Mouse (Mus musculus): ENCODE measurements at regions not wholly inside any gene's neighbourhood (a gene's known extent, or its start where the extent isn't known, plus 50 kb on each side); places are given as distances from the start of the nearest gene placed in this dataset.

- Histone ChIP-seq H3K36me3 (ENCODE audit: control insufficient read depth, insufficient read depth) (no peaks in the 10 kb centered on the region), H3K27me3 (ENCODE audit: control insufficient read depth, insufficient read depth, insufficient read length) (no peaks in the 10 kb centered on the region), H3K4me2 (ENCODE audit: low read depth) (peak overlapping the region; percentile 97), H3K79me2 (ENCODE audit: control insufficient read depth, insufficient read depth) (no peaks in the 10 kb centered on the region), H3K4me3 (peak overlapping the region; percentile 37), H3ac (ENCODE audit: control insufficient read depth, insufficient read length) (peak overlapping the region; percentile 19)
- no peak for TF ChIP-seq MYOG (IDR thresholded peaks at IDR 0.05; ENCODE audit: control insufficient read depth in 1 of 3, insufficient read depth in 1 of 3, insufficient read length in 2 of 3, low read depth in 2 of 3)
- TF ChIP-seq SRF (IDR thresholded peaks at IDR 0.05; ENCODE audit: control insufficient read depth, insufficient read length, low read depth): no peak
- TF ChIP-seq CEBPB (IDR thresholded peaks at IDR 0.05; ENCODE audit: insufficient read depth, poor library complexity, severe bottlenecking): no peak
- no peak for TF ChIP-seq E2F4 (IDR thresholded peaks at IDR 0.05; ENCODE audit: insufficient read depth)
- no peak for TF ChIP-seq REST (IDR thresholded peaks at IDR 0.05; ENCODE audit: insufficient read depth, insufficient read length)
- no peak for TF ChIP-seq MAX (IDR thresholded peaks at IDR 0.05; ENCODE audit: low read depth)
- TF ChIP-seq MYOD1 (IDR thresholded peaks at IDR 0.05; ENCODE audit: control insufficient read depth in 1 of 3, insufficient read length in 2 of 3, low read depth in 2 of 3): no peak
- no peak for TF ChIP-seq USF1 (IDR thresholded peaks at IDR 0.05; ENCODE audit: low read depth)
- no peak for TF ChIP-seq TCF3 (IDR thresholded peaks at IDR 0.05; ENCODE audit: insufficient read length, low read depth)
- no peak for TF ChIP-seq TCF12 (IDR thresholded peaks at IDR 0.05; ENCODE audit: insufficient read depth, poor library complexity, severe bottlenecking)
- TF ChIP-seq POLR2AphosphoS2 (IDR thresholded peaks at IDR 0.05; ENCODE audit: insufficient read length, low read depth): no peak
- TF ChIP-seq POLR2A (IDR thresholded peaks at IDR 0.05; ENCODE audit: insufficient read length, low read depth): no peak
These were observed 228.4 kb upstream of the Tprg start for GRCm38 (mm10) chr16:25058051-25058747.

GRCm38 (mm10) chr16:25058812-25059501 is 227.7 kb upstream of the Tprg start:
- Histone ChIP-seq H3K27me3 (ENCODE audit: control insufficient read depth, insufficient read depth, insufficient read length) (no peaks in the 10 kb centered on the region), H3K4me3 (peak overlapping the region; percentile 37), H3ac (ENCODE audit: control insufficient read depth, insufficient read length) (peak overlapping the region; percentile 19), H3K36me3 (ENCODE audit: control insufficient read depth, insufficient read depth) (no peaks in the 10 kb centered on the region), H3K79me2 (ENCODE audit: control insufficient read depth, insufficient read depth) (no peaks in the 10 kb centered on the region), H3K4me2 (ENCODE audit: low read depth) (peak overlapping the region; percentile 97)
- TF ChIP-seq POLR2A (IDR thresholded peaks at IDR 0.05; ENCODE audit: insufficient read length, low read depth) (peak; percentile 50), MYOG (IDR thresholded peaks at IDR 0.05; ENCODE audit: control insufficient read depth in 1 of 3, insufficient read depth in 1 of 3, insufficient read length in 2 of 3, low read depth in 2 of 3) (no peak), E2F4 (IDR thresholded peaks at IDR 0.05; ENCODE audit: insufficient read depth) (peak; percentile 65), MYOD1 (IDR thresholded peaks at IDR 0.05; ENCODE audit: control insufficient read depth in 1 of 3, insufficient read length in 2 of 3, low read depth in 2 of 3) (peak; percentile 59 to 84 (median 66))

- Histone ChIP-seq H3K4me3 (peak overlapping the region; percentile 37), H3K36me3 (ENCODE audit: control insufficient read depth, insufficient read depth) (no peaks in the 10 kb centered on the region), H3ac (ENCODE audit: control insufficient read depth, insufficient read length) (peak overlapping the region; percentile 19), H3K4me2 (ENCODE audit: low read depth) (peak overlapping the region; percentile 97), H3K27me3 (ENCODE audit: control insufficient read depth, insufficient read depth, insufficient read length) (no peaks in the 10 kb centered on the region), H3K79me2 (ENCODE audit: control insufficient read depth, insufficient read depth) (no peaks in the 10 kb centered on the region)
- TF ChIP-seq REST (IDR thresholded peaks at IDR 0.05; ENCODE audit: insufficient read depth, insufficient read length) (no peak), POLR2A (IDR thresholded peaks at IDR 0.05; ENCODE audit: insufficient read length, low read depth) (peak; percentile 49), SRF (IDR thresholded peaks at IDR 0.05; ENCODE audit: control insufficient read depth, insufficient read length, low read depth) (no peak), USF1 (IDR thresholded peaks at IDR 0.05; ENCODE audit: low read depth) (no peak), TCF12 (IDR thresholded peaks at IDR 0.05; ENCODE audit: insufficient read depth, poor library complexity, severe bottlenecking) (no peak), MAX (IDR thresholded peaks at IDR 0.05; ENCODE audit: low read depth) (no peak), CEBPB (IDR thresholded peaks at IDR 0.05; ENCODE audit: insufficient read depth, poor library complexity, severe bottlenecking) (no peak)
These were observed 227.1 kb upstream of the Tprg start for GRCm38 (mm10) chr16:25059504-25059992.

- H3ac ChIP-seq (ENCODE audit: control insufficient read depth, insufficient read length): no peak overlapping the region
- TF ChIP-seq POLR2AphosphoS2 (IDR thresholded peaks at IDR 0.05; ENCODE audit: insufficient read length, low read depth) (no peak), E2F4 (IDR thresholded peaks at IDR 0.05; ENCODE audit: insufficient read depth) (no peak), TCF12 (IDR thresholded peaks at IDR 0.05; ENCODE audit: insufficient read depth, poor library complexity, severe bottlenecking) (no peak), TCF3 (IDR thresholded peaks at IDR 0.05; ENCODE audit: insufficient read length, low read depth) (no peak), CEBPB (IDR thresholded peaks at IDR 0.05; ENCODE audit: insufficient read depth, poor library complexity, severe bottlenecking) (no peak)
- H3K4me3 ChIP-seq: peak overlapping the region; percentile 37
- H3K4me2 ChIP-seq (ENCODE audit: low read depth): peak overlapping the region; percentile 97
- no peaks in the 10 kb centered on the region for H3K27me3 ChIP-seq (ENCODE audit: control insufficient read depth, insufficient read depth, insufficient read length)
- H3K79me2 ChIP-seq (ENCODE audit: control insufficient read depth, insufficient read depth): no peaks in the 10 kb centered on the region
- no peaks in the 10 kb centered on the region for H3K36me3 ChIP-seq (ENCODE audit: control insufficient read depth, insufficient read depth)
These were observed 226.4 kb upstream of the Tprg start for GRCm38 (mm10) chr16:25060266-25060665.

GRCm38 (mm10) chr16:25061631-25062030 is 225.0 kb upstream of the Tprg start:
- H3K36me3 ChIP-seq (ENCODE audit: control insufficient read depth, insufficient read depth): no peaks in the 10 kb centered on the region
- no peak overlapping the region for H3K4me3 ChIP-seq
- peak overlapping the region; percentile 60 for H3K4me2 ChIP-seq (ENCODE audit: low read depth)
- H3ac ChIP-seq (ENCODE audit: control insufficient read depth, insufficient read length): no peak overlapping the region
- TF ChIP-seq MAX (IDR thresholded peaks at IDR 0.05; ENCODE audit: low read depth) (no peak), MYOD1 (IDR thresholded peaks at IDR 0.05; ENCODE audit: control insufficient read depth in 1 of 3, insufficient read length in 2 of 3, low read depth in 2 of 3) (peak in 1 of 3 experiments; percentile 70), POLR2AphosphoS2 (IDR thresholded peaks at IDR 0.05; ENCODE audit: insufficient read length, low read depth) (no peak), MYOG (IDR thresholded peaks at IDR 0.05; ENCODE audit: control insufficient read depth in 1 of 3, insufficient read depth in 1 of 3, insufficient read length in 2 of 3, low read depth in 2 of 3) (peak in 1 of 3 experiments; percentile 43), USF1 (IDR thresholded peaks at IDR 0.05; ENCODE audit: low read depth) (no peak), TCF12 (IDR thresholded peaks at IDR 0.05; ENCODE audit: insufficient read depth, poor library complexity, severe bottlenecking) (no peak), TCF3 (IDR thresholded peaks at IDR 0.05; ENCODE audit: insufficient read length, low read depth) (no peak), E2F4 (IDR thresholded peaks at IDR 0.05; ENCODE audit: insufficient read depth) (no peak), POLR2A (IDR thresholded peaks at IDR 0.05; ENCODE audit: insufficient read length, low read depth) (no peak), SRF (IDR thresholded peaks at IDR 0.05; ENCODE audit: control insufficient read depth, insufficient read length, low read depth) (no peak), CEBPB (IDR thresholded peaks at IDR 0.05; ENCODE audit: insufficient read depth, poor library complexity, severe bottlenecking) (no peak), REST (IDR thresholded peaks at IDR 0.05; ENCODE audit: insufficient read depth, insufficient read length) (no peak)
- no peaks in the 10 kb centered on the region for H3K27me3 ChIP-seq (ENCODE audit: control insufficient read depth, insufficient read depth, insufficient read length)
- no peaks in the 10 kb centered on the region for H3K79me2 ChIP-seq (ENCODE audit: control insufficient read depth, insufficient read depth)

Measured in myocyte (in vitro differentiated cells).